Mouse (Mus musculus): Measurements from ENCODE around the gene Asgr1. TPM values are rescaled to one million over a fixed set of nuclear protein-coding genes. Genes with fewer than 3 reads are reported as not detected.
A peak's percentile ranks its signal among the peaks of the same experiment; 100 is the strongest.

Asgr1 gene
- polyA plus RNA-seq, 1 experiment from 2014 or later = 0.70 TPM

DNA sequence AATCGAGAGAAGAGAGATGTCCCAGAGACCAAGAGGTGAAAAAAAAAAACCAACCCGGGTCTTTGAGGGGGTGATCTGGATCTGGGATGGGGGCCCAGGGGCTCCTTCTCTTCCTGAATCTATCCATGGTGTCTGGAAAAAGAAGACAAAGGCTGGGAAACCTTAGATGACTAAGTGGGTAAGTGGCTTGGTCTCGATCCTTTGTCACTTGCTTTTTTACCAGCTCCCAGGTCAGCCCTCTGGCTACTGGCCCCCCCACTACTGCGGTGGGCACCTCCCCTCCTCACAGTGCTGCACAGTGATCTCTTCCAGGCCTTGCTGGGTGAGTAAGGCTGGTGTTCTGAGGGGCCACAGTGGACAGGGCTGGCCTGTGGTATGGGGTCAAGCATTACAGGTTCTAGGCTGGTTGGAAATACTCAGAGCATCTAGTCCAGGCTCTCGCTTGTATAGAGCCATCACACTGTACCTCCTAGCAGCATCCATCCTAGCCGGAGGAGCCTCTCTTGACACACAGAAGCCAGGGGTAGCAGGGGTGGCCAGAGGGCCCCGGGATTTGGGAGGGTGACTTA, 36.6 kb upstream of the Asgr1 start:
- 37% methylated on average over 7 of the region's 7 CpGs for WGBS
- peaks cover 22% of the 10 kb centered on the region for H3K36me3 ChIP-seq (replicated peaks)
- no peaks in the 10 kb centered on the region for H3K9me3 ChIP-seq
- H3K27me3 ChIP-seq (replicated peaks; ENCODE audit: low read depth, poor library complexity, severe bottlenecking) = no peaks in the 10 kb centered on the region
- peak overlapping the region; percentile 86 for H3K4me3 ChIP-seq
- peak overlapping the region; percentile 97 for H3K27ac ChIP-seq (replicated peaks)
- H3K4me1 ChIP-seq = peaks cover 85% of the 10 kb centered on the region
- DNase-seq (ENCODE audit: low spot score) = no peak

- Histone ChIP-seq H3K27me3 (replicated peaks; ENCODE audit: low read depth, poor library complexity, severe bottlenecking) (no peaks in the 10 kb centered on the region), H3K4me3 (peak overlapping the region; percentile 86), H3K36me3 (replicated peaks) (peaks cover 12% of the 10 kb centered on the region), H3K9me3 (no peaks in the 10 kb centered on the region), H3K4me1 (peaks cover 93% of the 10 kb centered on the region), H3K27ac (replicated peaks) (peak overlapping the region; percentile 97)
- WGBS = 1% methylated on average over 25 of the region's 25 CpGs
- peak; percentile 88 for DNase-seq (ENCODE audit: low spot score)
Measured at GRCm38 (mm10) chr11:70018131-70018990, 35.5 kb upstream of the Asgr1 start.

DNA sequence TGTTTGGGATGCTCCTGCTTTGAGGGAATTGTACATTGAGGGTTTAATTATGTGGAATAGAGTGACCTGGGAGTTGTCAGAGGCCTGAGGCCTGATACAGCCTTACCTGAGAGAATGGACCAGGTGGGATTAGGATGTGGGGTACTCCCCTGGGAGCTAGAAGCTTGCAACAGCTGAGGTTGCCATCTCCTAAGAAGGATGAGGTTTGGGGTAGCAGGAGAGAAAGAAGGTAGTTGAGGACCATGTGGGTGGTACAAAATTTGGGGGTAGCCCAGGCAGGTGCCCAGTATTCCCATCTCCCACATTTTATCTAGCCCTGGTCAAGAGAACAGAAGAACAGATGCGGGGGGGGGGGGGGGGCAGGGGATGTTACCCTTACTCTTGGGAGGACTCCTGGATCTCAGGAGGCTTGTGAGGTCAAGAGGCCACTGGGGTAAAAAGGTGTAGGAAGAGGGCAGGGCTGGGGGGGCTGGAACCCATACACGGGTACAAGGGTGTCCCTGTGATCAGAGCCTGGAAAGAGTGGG, 34.3 kb upstream of the Asgr1 start:
- peaks cover 93% of the 10 kb centered on the region for H3K4me1 ChIP-seq
- 18% methylated on average over 2 of the region's 2 CpGs for WGBS
- H3K4me3 ChIP-seq = peak overlapping the region; percentile 86

DNA sequence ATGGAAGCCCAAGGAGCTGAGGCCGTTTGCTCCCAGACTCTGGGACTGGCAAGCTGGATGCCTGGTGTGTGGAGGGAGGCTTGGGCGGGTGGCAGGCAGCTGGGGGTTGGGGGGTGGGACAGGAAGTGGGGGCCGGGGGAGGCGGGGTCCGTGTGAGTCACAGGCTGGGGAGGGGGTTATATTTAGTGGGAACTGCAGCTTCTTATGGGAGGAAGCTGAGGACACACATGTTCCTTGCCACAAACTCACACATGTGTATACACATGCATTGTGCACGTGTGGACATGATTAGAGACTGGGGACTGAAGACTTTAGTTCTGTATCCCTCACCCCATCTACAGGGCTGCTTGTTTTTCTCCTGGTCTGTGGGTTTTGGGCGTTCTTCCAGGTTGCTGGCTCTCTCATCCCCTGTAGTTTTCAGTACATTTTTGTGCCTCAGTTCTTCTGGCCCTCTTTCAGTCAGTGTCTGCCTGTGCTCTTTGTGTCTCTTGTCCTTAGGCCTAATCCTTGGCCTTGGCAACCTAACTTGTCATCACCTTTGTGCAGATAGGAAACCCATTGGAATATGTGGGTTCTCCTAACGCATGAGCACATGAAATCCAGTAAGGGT, 33.8 kb upstream of the Asgr1 start:
- 18% methylated on average over 8 of the region's 8 CpGs for WGBS
- H3K4me3 ChIP-seq = peak overlapping the region; percentile 86
- no peaks in the 10 kb centered on the region for H3K27me3 ChIP-seq (replicated peaks; ENCODE audit: low read depth, poor library complexity, severe bottlenecking)
- DNase-seq (ENCODE audit: low spot score) = peak; percentile 51
- no peaks in the 10 kb centered on the region for H3K9me3 ChIP-seq
- H3K4me1 ChIP-seq = peaks cover 93% of the 10 kb centered on the region
- H3K36me3 ChIP-seq (replicated peaks) = no peaks in the 10 kb centered on the region
- peak overlapping the region; percentile 97 for H3K27ac ChIP-seq (replicated peaks)

More for the DNA sequence above, 34.3 kb upstream of the Asgr1 start:
- no peaks in the 10 kb centered on the region for H3K36me3 ChIP-seq (replicated peaks)
- H3K9me3 ChIP-seq = no peaks in the 10 kb centered on the region
- H3K27ac ChIP-seq (replicated peaks) = peak overlapping the region; percentile 97
- no peaks in the 10 kb centered on the region for H3K27me3 ChIP-seq (replicated peaks; ENCODE audit: low read depth, poor library complexity, severe bottlenecking)
- no peak for DNase-seq (ENCODE audit: low spot score)

GRCm38 (mm10) chr11:70020731-70021263, 33.1 kb upstream of the Asgr1 start:
- Histone ChIP-seq H3K4me3 (peak overlapping the region; percentile 86), H3K36me3 (replicated peaks) (no peaks in the 10 kb centered on the region), H3K4me1 (peaks cover 92% of the 10 kb centered on the region), H3K27me3 (replicated peaks; ENCODE audit: low read depth, poor library complexity, severe bottlenecking) (no peaks in the 10 kb centered on the region), H3K9me3 (no peaks in the 10 kb centered on the region), H3K27ac (replicated peaks) (peak overlapping the region; percentile 97)
- peak; percentile 86 for DNase-seq (ENCODE audit: low spot score)
- under 1% methylated on average over 8 of the region's 8 CpGs for WGBS

GRCm38 (mm10) chr11:70021264-70022132, 32.4 kb upstream of the Asgr1 start:
- Histone ChIP-seq H3K36me3 (replicated peaks) (no peaks in the 10 kb centered on the region), H3K4me3 (peak overlapping the region; percentile 86), H3K9me3 (no peaks in the 10 kb centered on the region), H3K27me3 (replicated peaks; ENCODE audit: low read depth, poor library complexity, severe bottlenecking) (no peaks in the 10 kb centered on the region), H3K27ac (replicated peaks) (peak overlapping the region; percentile 97), H3K4me1 (peaks cover 98% of the 10 kb centered on the region)
- 2% methylated on average over 40 of the region's 40 CpGs for WGBS
- DNase-seq (ENCODE audit: low spot score) = peak; percentile 99

DNA sequence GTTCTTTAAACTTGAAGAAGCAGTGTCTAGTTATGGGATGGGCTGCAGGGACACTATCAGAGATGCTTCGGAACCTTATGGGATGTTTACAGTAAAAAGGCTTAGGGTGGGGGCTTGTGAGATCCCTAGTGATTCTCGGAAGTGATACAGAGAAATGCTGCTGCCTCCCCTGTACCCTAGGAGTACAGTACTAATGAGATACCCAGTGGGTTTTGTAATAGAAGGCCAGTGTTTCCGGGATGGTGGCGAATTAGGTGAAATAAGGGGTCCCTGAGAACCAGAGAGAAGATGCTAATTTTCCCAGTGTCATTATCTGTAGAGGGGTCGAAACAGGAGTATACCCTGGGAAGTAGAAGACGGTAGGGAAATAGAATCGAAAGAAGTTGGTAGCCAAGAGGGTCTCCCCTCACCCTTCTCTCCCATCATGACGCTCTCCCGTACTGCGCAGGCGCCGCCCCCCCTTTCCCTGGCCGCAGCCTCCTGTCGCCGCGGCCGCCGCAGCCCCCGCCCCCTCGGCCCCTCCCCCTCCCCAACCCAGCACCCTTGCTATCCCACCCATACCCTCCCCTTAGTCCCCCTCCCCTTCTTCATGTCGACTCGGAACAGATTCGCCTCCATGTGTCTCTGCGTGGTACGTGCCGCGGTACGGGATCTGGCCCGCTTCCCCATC, 30.3 kb upstream of the Asgr1 start:
- 5% methylated on average over 27 of the region's 29 CpGs for WGBS
- Histone ChIP-seq H3K27ac (replicated peaks) (peak overlapping the region; percentile 81), H3K36me3 (replicated peaks) (no peaks in the 10 kb centered on the region), H3K4me3 (peak overlapping the region; percentile 58), H3K27me3 (replicated peaks; ENCODE audit: low read depth, poor library complexity, severe bottlenecking) (no peaks in the 10 kb centered on the region), H3K9me3 (no peaks in the 10 kb centered on the region), H3K4me1 (peaks cover 98% of the 10 kb centered on the region)
- peak; percentile 84 for DNase-seq (ENCODE audit: low spot score)

- peaks cover 98% of the 10 kb centered on the region for H3K4me1 ChIP-seq
- no peaks in the 10 kb centered on the region for H3K36me3 ChIP-seq (replicated peaks)
- peak overlapping the region; percentile 58 for H3K4me3 ChIP-seq
- H3K27ac ChIP-seq (replicated peaks) = peak overlapping the region; percentile 81
- H3K9me3 ChIP-seq = no peaks in the 10 kb centered on the region
- no peaks in the 10 kb centered on the region for H3K27me3 ChIP-seq (replicated peaks; ENCODE audit: low read depth, poor library complexity, severe bottlenecking)
- no peak for DNase-seq (ENCODE audit: low spot score)
- WGBS = 13% methylated on average over 6 of the region's 6 CpGs
Measured at GRCm38 (mm10) chr11:70024151-70024514, 29.8 kb upstream of the Asgr1 start.

- WGBS = under 1% methylated on average over 19 of the region's 19 CpGs
- Histone ChIP-seq H3K4me3 (peak overlapping the region; percentile 55), H3K27me3 (replicated peaks; ENCODE audit: low read depth, poor library complexity, severe bottlenecking) (no peaks in the 10 kb centered on the region), H3K4me1 (peaks cover 91% of the 10 kb centered on the region), H3K27ac (replicated peaks) (peak overlapping the region; percentile 83), H3K9me3 (no peaks in the 10 kb centered on the region), H3K36me3 (replicated peaks) (peaks cover 16% of the 10 kb centered on the region)
- peak; percentile 83 for DNase-seq (ENCODE audit: low spot score)
Measured at GRCm38 (mm10) chr11:70026689-70027088, 27.2 kb upstream of the Asgr1 start.

GRCm38 (mm10) chr11:70027397-70027796, 26.5 kb upstream of the Asgr1 start:
- peaks cover 84% of the 10 kb centered on the region for H3K4me1 ChIP-seq
- no peak for DNase-seq (ENCODE audit: low spot score)
- peaks cover 23% of the 10 kb centered on the region for H3K36me3 ChIP-seq (replicated peaks)
- H3K9me3 ChIP-seq = no peaks in the 10 kb centered on the region
- peak overlapping the region; percentile 55 for H3K4me3 ChIP-seq
- 48% methylated on average over 9 of the region's 9 CpGs for WGBS
- no peaks in the 10 kb centered on the region for H3K27me3 ChIP-seq (replicated peaks; ENCODE audit: low read depth, poor library complexity, severe bottlenecking)
- H3K27ac ChIP-seq (replicated peaks) = peak overlapping the region; percentile 83

GRCm38 (mm10) chr11:70028401-70029129, 25.3 kb upstream of the Asgr1 start:
- Histone ChIP-seq H3K27me3 (replicated peaks; ENCODE audit: low read depth, poor library complexity, severe bottlenecking) (no peaks in the 10 kb centered on the region), H3K4me1 (peaks cover 72% of the 10 kb centered on the region), H3K9me3 (no peaks in the 10 kb centered on the region), H3K4me3 (peak overlapping the region; percentile 55), H3K36me3 (replicated peaks) (peaks cover 34% of the 10 kb centered on the region), H3K27ac (replicated peaks) (peak overlapping the region; percentile 83)
- 26% methylated on average over 12 of the region's 12 CpGs for WGBS
- no peak for DNase-seq (ENCODE audit: low spot score)

All from embryonic facial prominence, embryonic 10.5 days (tissue).